ENCODE assay signal across 8 mouse cellular contexts in the genomic region with DNA sequence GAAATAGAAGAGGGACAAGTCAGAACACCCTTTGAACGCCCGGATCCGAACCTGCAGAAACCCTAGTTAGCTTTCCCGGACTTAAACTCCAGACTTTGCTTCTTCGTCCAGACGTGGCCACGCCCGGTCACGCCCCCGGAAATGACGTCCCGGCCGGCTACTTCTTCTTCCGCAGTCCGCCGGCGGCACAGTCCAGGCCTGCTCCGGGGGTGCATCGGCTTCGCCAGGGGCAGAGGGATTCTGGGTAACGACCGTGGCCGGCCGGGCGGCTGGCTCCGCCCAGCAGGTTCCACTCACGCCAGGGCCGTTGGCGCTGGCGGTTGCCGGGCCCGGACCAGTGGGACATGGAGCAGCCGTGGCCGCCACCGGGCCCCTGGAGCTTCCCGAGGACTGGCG. TPM values are rescaled to one million over a fixed set of nuclear protein-coding genes. Genes with fewer than 3 reads are reported as not detected.
A peak's percentile ranks its signal among the peaks of the same experiment; 100 is the strongest.
DNase-seq lines count a peak whose midpoint lies in the region; ATAC-seq lines count a peak whose summit lies in the region.

A gene (plus strand): TSS at position 159 of the 396 bp plus-strand sequence.

- under 1% methylated on average over 37 of the region's 37 CpGs for WGBS in hindbrain, embryonic 12.5 days

- peak; percentile 98 for ATAC-seq in hindbrain, embryonic 12.5 days (ENCODE audit: low FRiP score)

- H3K27me3 ChIP-seq in hindbrain, embryonic 12.5 days = 0 out of 2 replicates have a peak, but pooled peaks cover 2% of the 10 kb centered on the region

- H3K9ac ChIP-seq in hindbrain, embryonic 12.5 days = peak within 1 kb of the TSS; percentile 89

- no peaks in the 10 kb centered on the region for H3K9me3 ChIP-seq in hindbrain, embryonic 12.5 days (replicated peaks)

- DNase-seq in Muller cell, postnatal 12 days (ENCODE audit: inconsistent ontology term) = peak; percentile 97
- peak; percentile 97 for DNase-seq in cerebellum, adult 9-11 months
- peak; percentile 92 to 94 for DNase-seq in frontal cortex, postnatal 10 days (ENCODE audit: low spot score in 2 of 2)
- DNase-seq in layer of hippocampus, postnatal 14 days (ENCODE audit: low spot score in 2 of 2) = peak; percentile 94 to 97
- peak; percentile 100 for DNase-seq in lung, postnatal 14 days
- DNase-seq in retina, adult 2 months (ENCODE audit: low read depth, low spot score) = peak; percentile 84
- DNase-seq in thymus, postnatal 36 days = peak; percentile 94 to 95

- peak within 1 kb of the TSS; percentile 75 for H3K4me2 ChIP-seq in hindbrain, embryonic 12.5 days (replicated peaks)

- H3K36me3 ChIP-seq in hindbrain, embryonic 12.5 days = peaks cover 16% of the 10 kb centered on the region

- peak within 1 kb of the TSS; percentile 76 for H3K4me3 ChIP-seq in hindbrain, embryonic 12.5 days

- peaks cover 13% of the 10 kb centered on the region for H3K4me1 ChIP-seq in hindbrain, embryonic 12.5 days

- peak within 1 kb of the TSS; percentile 85 for H3K27ac ChIP-seq in hindbrain, embryonic 12.5 days

RNA-seq across cellular contexts. Expression of the gene that starts here (rescaled TPM):
- 58.1 and 58.5 TPM in 2 replicates for polyA plus RNA-seq in hindbrain, embryonic 12.5 days (2016; fragmentation: Nextera tagmentation; extraction: Ambion mirVana)
- total RNA-seq in layer of hippocampus, postnatal 14 days (2021) = 100 to 1,000 TPM in 1 of 2 experiments, 10 to 100 TPM in 1; 93.5 to 100 TPM

Comparison
In these comparisons a context has a peak if more than half of its experiments do, and no peak if none do; other contexts are left out.
1. Peak in every context shown above with its lines: DNase-seq, ATAC-seq, H3K4me3 ChIP-seq and H3K27ac ChIP-seq.